Mouse (Mus musculus): Measurements from ENCODE around the gene Akr7a5.

The Akr7a5 gene

DNA sequence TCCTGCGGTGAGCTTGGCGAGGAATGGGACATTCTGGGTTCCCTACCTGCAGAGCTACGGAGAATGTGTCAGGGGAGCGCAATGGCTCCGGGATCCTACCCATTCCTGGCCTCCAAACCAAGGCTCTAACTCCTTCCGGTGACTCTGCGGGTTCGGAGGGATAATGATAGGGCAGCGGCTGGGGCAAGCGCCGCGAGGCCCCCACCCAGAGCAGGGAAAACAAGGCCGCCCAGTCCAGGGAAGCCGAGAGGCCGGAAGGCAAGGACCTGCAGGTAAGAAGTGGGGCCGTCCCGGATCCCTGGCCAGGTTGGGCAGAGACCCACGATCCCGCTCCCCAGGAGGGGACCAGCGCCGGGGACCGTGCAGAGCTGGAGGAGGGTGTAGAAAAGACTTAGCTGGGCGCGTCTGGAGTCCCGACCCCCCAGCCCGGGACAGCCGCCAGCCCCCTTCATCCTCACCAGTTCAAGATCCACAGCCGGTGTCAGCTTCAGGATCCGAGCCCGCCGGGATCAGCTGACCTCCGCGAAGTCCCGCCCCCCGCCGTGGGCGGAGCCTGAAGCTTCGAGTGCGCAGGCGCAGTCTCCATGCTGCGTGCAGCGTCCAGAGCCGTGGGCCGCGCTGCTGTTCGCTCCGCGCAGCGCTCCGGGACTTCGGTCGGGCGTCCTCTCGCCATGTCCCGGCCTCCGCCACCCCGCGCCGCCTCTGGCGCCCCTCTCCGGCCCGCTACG is at the start of gene Akr7a5, which contains the start of gene Pqlc2:
Akr7a5 (plus strand) TSS at position 574 of the 728 bp plus-strand sequence.
Pqlc2 (minus strand) TSS at position 538 of the 728 bp plus-strand sequence.
- DNase-seq (ENCODE audit: low spot score in 2 of 2) = peak; percentile 94 to 98

DNA sequence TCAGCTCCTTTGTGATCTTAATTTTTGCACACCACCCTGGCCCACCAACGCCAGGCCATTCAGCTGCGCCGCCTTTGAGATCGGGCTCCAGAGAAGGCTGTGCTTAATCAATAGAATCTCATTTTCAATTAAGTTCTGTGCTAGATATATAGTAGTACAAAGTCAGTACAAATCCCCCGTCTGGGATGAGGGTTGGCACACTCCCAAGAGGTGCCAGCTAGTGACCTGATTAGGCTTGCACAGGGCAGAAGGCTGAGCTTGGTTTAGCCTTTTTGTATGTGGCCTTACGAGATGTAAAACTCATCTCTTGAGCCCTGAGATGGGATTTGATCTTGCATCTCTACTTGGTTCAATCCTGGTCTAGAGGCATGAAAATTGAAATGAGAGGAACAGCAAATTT is 47.6 kb upstream of the Akr7a5 start:
- DNase-seq (ENCODE audit: low spot score in 2 of 2) = no peak

DNA sequence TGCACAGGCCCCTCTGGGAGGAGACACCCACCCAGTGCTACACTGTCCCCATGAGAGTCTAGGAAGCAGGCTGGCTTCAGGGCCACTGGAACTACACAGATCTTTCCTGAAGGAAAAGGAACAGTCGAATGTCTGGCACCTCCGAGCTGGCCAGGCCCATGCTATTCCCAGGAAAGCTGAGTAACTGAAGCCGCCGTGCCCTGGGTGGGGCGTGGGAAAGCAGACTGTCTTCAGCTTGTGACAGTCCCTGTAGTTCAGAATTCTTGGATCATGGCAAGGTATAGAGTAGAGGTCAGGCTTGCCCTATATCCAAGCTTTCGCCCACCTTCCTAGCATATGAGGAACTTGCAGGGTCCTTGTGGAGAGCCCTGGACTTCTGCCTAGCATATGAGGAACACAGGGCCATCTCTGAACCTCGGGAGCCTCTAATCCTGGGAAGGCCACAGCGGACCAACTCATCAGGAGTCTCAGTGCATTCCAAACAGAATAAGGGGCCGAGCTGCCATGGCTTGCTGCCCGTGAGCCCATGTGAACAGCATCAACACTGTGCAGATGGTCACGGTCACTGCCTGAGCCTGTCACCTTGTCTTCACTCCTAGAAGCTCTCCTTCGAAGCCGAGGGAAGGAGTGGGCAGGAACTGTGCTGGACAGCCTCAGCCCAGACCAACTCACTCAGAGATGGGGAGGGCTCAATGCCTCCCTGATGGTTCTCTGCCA is 44.6 kb upstream of the Akr7a5 start:
- DNase-seq (ENCODE audit: low spot score in 2 of 2) = no peak

DNA sequence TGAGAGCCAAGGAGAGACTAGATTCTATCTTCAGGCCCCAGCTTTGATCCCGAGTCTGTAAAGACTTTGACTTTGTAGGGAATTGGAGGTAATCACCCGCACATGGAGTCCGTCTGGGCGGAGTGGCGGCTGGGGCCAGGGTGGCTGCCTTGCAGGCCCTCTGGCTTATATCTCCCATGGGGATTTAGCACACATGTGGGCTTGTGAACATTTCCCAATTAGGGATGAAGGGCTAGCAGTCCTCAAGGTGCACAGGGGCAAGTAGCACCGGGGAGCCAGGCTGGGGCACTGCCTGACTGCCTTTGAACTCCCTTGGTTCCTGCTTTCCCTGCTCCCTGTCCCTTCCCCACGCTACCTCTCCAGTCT is 44.1 kb upstream of the Akr7a5 start:
- DNase-seq (ENCODE audit: low spot score in 2 of 2) = no peak

DNA sequence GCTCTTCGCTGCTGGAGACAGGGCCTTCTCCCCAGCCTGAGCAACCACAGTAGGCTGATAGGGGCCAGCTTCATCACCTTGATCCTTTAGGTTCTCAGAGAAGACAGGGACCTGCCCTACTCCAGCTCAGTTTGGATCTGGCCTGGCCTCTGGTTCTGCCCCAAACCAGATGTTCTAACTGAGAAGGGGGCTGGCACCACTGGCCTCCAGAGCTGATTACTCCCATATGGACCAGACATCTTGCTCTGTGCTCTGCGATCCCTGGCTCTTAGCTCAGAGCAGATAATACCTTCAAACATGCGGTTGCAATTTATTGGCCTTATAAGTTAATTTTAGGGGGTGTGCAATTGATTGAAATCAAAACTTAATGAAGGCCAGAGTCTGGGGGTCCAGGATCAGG is 43.2 kb upstream of the Akr7a5 start:
- DNase-seq (ENCODE audit: low spot score in 2 of 2) = no peak

DNA sequence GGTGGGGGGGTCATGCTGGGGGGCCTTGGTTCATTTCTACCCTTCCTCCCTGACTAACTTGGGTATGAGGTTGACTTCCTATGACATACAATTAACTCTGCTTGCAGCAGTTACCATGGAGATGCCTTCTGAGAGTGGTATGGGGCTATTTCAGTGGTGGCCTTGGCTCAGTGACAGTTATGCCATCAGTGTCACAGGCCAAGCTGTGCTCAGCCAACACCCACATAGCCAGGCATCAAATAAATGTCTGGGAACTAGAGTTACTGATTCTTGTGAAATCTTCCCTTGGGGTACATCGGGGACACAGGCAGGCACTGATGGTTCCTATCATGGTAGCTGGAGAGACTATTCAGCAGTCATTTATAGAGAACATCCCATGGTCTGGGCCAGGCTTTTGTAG is 42.3 kb upstream of the Akr7a5 start:
- no peak for DNase-seq (ENCODE audit: low spot score in 2 of 2)

DNA sequence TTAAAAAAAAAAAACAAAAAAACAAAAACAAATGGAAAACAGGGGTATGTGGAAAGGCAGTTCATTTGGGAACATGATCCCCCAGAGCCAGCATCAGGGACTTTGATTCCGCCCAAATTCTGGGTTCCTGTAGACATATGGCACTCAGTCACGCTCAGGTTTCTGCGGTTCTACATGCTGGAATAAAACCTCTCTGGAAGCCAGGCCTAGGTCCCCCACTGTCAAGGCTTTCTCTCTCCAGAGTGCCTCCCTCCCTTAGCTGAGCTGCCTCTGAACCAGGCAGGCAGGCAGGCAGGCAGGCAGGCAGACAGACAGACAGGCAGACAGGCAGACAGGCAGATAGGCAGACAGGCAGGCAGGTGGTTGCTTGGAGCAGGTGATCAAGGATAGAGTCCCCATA is 40.4 kb upstream of the Akr7a5 start:
- no peak for DNase-seq (ENCODE audit: low spot score in 2 of 2)

DNA sequence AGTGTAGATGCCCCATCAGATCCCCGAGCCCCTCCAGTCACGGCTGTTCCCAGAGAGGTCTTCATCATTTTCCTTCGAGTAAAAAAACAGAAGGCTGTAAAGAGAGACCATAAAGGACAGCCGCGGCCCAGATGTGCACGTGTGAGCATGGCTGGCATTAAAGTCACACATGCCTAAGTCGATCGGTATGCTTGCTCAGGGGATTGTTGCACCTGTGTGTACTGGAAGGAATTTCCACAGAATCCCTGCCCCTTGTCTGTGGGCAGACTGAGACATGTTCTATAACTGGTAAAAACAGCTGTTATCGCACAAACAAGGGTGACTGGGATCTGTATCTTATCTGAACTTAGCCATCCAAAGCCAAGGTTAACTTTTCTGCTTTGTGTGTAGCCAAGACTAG is 39.0 kb upstream of the Akr7a5 start:
- DNase-seq (ENCODE audit: low spot score in 2 of 2) = no peak

DNA sequence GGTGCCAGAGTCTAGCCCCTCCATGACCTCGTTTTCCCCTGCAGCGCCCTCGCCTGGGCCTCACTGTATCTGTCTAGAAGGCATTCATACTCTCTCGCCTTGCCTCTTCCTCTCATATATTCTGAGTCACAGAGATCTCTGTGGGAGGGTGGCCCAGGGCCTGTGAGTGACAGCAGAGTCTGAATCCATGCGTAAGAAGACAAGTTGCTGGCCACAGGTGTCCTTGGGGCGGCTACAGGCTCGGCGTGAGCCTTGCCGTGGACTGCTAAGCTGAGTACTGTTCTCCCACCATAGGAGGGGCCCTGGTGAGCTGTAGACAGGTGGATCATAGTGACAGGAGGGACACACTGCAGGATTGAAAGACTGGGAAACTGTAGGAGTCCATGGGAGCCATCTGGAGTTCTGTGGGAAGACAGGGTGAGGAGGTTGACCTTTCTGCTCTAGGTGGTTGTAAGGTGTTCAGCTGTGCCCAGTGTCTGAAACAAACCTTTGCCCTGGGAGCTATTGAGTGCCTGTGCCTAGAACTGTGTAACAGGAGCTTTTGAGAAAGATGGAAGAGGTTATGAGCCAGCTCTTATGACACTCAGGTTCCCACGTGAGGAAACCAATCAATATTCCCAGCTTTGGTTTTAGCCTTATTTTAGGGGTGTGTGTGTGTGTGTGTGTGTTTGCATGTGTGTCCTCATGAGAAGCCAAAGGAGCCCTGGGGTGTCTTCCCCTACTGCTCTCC is 37.4 kb upstream of the Akr7a5 start:
- no peak for DNase-seq (ENCODE audit: low spot score in 2 of 2)

DNA sequence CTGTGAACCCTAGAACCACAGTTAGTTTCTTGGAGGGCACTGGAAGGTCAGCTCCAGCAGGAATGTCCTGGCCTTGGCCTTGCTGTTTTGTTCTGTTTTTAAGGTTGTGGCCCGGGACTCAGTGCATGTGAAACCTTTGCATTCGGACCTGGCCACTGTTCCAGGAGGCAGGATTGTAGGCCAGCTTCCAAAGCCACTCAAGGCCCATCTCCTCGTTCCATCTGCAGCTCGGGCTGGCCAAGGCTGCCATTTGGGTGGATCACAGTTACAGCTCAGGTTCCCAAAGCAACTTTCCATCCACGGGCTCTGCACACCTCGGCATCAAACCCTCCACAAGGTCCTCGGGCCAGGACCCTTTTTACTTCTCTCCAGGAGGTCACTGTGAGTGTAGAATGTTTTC is 36.0 kb upstream of the Akr7a5 start:
- no peak for DNase-seq (ENCODE audit: low spot score in 2 of 2)

DNA sequence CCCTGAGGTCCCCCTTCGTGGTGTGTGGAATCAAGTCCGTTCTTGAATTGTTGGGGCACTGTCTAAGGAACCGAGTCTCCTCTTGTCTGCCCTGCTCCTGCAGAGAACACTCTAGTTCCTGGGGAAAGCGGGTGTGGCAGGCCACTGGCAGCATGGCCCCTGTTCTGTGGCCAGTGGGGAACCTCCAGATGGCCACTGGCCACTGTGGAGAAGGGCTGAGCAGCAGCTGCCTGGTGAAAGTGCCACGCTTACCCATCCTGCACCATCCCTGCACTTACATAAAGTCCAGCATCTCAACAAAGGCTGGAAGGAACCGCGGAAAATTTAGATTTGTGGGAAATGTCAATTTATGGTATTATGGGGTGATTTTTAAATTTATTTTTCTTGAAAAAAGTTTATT is 34.1 kb upstream of the Akr7a5 start:
- DNase-seq (ENCODE audit: low spot score in 2 of 2) = no peak

DNA sequence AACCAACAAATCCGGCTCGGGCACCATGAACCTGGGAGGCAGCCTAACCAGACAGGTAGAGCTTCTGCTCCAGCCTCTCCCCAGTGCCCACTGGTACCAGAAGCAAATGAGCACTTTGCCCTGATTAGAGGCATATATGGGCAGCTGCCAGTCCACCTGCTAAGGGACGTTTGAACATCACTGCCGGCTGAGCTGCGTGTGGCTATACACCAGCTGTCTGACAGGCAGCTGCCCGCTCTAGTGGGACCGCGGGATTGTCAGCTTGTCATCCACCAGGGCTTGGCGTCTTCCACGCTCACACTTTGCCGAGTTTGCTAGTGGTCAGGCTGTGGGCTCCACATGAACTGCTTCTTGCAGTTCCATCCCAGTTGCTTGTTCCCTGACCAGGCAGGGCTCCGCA is 30.0 kb upstream of the Akr7a5 start:
- no peak for DNase-seq (ENCODE audit: low spot score in 2 of 2)

DNA sequence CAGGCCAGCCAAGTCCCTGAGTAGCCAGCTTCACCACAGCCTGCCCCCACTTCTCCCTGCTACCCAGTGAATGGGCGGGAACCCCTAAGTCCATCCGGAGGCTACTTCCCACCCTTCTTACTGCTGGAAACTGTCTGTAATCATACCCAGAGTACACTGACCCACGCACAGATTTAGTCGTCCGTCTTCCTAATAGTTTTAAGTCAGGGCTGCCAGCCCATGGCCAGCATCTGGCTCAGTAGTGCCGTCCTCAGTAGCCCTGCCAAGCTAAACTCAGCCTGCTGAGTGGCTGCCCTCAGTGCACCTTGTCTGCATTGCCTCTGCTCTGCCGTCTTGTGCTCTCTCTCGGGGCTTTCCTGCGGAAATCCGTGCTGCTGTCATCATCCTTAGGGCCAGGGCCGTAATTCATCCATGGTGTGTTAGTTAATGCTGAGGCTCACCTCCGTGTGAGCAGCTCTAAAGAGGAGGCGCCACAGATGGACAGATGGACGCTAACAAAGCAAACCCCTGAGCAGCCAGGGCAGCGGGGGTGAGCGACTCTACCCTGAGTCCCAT is 28.7 kb upstream of the Akr7a5 start:
- DNase-seq (ENCODE audit: low spot score in 2 of 2) = no peak

DNA sequence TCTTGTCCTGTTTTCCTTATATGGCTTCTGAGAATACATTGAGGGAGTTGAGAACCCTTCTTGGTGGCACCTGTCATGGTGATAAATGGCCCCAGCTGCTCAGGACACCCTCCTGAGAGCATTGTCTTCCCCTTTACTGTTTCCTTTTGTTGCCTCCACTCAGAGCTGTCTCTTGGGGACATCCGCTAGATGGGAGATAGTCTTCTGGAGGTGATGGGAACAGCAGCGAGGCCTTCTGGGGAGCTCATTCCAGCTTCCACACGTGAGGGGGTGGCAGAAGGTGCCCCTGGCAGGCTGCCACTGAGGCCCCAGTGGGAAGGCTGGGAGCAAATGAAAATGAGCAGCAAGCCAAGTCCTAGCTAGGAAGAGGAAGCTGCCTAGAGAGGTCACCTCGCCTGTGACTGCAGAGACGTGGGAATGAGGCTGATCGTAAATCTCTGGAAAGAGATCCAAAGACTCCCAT is 27.6 kb upstream of the Akr7a5 start:
- DNase-seq (ENCODE audit: low spot score in 2 of 2) = peak; percentile 45 to 56

DNA sequence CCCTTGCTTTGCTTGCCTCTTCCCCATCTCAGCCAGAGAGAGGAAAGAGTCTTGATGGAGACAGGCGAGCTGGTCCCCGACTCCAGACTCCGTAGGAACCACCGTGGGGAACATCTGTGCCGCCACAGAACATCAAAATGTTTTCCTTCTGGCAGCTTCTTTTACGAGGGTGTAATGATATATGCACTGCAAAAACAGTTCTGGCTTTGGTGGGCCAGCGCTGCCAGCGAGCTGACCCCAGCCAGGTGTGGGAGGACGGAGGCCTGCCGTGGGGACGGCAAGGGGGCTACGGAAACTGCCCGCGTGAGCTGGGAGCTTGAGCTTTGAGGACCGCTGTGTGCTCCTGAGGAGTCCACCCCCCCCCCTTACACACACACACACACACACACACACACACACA is 25.7 kb upstream of the Akr7a5 start:
- no peak for DNase-seq (ENCODE audit: low spot score in 2 of 2)

DNA sequence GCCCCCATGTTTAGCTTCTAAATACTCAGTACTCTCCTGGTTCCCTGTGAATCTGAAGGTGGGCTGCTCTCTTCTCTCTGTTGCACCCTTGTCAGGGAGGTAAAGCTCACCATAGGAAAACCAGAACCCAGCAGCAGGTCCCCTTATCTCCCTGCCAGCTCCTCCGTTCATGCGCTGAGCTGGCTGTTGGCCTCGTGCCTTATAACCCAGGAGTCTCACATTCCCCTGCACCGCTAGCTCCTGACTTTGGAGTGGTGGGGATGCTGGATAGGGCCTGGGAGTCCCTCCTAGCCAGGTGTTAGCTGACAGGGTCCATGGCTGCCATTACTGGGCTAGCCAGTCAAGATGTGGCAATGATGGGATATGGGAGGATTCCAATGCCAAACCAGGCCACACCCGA is 24.3 kb upstream of the Akr7a5 start:
- no peak for DNase-seq (ENCODE audit: low spot score in 2 of 2)

DNA sequence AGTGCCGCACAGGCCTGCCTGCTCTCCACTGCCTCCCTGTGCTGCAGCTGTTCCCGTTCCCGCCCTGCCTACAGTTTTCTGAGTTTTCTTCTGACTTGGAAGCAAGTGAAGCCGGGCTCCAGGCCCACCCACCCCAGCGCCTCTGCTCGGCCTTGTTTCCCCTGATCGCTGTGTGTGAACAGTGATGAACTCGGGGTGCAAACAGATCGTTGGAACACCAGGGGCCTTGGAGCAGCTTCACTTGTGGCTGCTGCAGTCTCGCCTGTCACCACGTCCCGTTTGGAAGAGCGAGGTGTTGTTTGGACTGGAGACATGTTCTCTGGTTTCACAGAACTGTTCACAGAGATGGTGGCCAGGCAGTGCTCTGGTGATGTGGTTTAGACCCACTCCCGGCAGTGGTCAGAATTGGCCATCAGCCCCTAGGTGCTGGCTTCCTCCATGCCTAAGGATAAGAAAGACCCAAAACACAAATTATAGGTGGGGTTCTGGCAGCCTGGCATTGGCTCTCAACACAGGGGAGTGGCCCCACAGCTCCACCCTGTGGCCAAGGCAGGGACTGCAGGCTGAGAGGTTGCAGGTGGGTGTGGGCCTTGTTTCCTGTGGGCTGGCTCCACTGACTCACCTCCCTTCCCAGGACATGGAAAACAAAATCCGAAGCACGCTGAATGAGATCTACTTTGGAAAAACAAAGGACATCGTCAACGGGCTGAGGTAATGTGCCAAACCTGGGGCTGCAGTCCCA is 23.3 kb upstream of the Akr7a5 start:
- DNase-seq (ENCODE audit: low spot score in 2 of 2) = peak; percentile 81 to 89

DNA sequence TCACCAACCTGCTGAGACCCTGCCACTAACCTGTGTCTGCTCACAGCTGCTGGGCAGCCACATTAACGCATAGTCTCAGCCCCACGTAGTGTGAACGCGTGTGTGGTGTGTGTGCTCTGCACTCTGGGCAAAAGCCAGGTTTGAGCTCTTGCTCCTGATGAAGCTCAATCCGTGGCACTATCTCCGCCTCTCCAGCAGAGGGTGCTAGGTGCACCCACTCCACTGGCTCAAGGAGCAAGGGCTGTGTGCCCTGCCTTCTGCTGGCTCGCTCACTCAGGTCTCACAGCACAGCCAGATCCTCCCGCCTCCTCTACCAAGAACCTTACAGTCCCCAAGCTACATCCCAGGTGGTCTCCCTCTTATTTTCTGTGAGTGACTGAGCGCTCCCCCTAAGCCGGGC is 21.5 kb upstream of the Akr7a5 start:
- peak in 1 of 2 experiments; percentile 31 for DNase-seq (ENCODE audit: low spot score in 2 of 2)

DNA sequence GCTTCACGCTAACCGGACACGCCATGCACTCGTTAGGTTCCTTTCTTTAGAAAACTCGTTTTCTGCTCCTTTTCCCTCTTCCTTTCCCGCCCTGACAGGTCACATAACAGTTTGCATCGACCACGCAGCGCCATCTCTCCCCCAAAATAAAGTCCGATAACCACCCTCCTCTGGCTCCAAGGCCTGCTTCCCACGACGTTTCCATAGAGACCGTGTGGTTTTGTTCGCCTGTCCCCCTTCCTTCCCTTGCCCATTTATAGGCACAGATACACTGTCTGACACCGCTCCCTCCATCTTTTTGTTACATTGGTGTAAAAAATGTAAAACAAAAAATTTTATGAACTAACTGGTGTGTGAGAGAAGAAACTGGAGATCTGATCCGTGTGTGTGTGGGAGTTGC is 19.4 kb upstream of the Akr7a5 start:
- DNase-seq (ENCODE audit: low spot score in 2 of 2) = no peak

DNA sequence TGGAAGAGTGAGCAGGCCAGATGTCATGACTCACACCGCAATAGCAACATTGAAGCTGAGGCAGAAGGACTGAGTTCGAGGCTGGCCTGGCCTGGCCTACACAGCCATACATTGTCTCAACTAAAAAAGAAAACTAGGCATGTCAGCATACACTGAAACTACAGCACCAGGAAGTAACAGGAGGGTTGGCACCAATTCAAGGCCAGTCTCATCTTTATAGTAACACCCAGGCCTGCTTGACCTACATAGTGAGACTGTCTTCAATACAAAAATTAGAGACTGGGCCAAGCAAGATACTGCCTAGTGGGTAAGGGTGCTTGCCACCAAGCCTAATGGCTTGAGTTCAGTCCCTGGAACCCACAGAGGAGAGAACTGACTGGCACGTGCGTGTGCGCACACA is 18.5 kb upstream of the Akr7a5 start:
- DNase-seq (ENCODE audit: low spot score in 2 of 2) = no peak

DNA sequence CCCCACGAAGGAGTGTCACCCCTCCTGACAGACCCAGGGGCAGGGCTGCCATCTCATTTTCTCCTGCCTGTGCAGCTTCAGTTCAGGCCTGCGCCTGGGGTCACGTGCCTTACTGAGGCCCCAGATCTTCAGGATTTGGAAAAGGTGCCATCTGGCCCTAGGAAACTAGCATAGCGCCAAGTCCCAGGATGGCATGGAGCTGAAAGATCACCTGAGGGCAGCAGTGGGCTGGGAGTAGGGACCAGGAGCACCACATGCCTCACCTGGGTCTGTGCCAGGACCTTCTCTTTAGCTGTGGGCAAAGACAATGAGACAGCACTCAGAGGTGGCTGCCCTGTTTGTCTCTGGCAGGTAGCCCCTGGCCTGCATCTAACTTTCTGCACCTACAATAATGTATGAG is 13.0 kb upstream of the Akr7a5 start:
- DNase-seq (ENCODE audit: low spot score in 2 of 2) = peak; percentile 59 to 65

All from heart, adult 9 months (tissue).